Mouse (Mus musculus): ENCODE measurements around the gene Fuca1.

Gene Fuca1

DNA sequence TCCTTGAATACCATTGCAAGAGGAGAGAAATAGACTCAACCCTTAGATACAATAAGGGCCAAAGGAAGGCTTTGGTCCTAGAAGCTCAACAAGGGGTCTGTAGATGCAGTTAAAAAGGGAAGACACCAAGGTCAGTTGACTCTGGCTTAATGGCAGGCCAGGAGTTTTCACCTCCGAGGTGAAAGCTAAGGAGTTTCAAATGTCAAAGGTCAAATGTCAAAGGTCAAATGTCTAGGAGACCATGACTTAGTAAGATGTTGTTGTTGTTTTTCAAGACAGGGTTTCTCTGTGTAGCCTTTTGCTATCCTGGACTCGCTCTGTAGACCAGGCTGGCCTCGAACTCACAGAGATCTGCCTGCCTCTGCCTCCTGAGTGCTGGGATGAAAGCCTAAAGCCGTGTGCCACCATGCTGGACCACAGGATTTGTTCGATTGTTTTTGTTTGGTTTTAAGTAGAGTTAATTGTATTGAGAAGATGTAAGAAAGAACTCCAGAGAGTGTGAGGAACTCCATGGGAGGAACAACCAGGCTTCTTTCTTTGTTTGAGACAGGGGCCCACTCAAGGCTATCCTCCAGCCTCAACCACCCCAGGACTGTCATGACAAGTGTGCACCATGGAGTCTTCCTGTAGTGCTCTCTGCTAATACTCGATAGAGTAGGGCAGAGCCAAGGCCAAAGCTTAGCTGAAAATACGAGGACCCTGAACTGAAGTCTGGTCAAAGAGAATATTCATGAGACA lies 31.2 kb upstream of the Fuca1 start:
- DNase-seq: peak in 1 of 2 experiments; percentile 27

DNA sequence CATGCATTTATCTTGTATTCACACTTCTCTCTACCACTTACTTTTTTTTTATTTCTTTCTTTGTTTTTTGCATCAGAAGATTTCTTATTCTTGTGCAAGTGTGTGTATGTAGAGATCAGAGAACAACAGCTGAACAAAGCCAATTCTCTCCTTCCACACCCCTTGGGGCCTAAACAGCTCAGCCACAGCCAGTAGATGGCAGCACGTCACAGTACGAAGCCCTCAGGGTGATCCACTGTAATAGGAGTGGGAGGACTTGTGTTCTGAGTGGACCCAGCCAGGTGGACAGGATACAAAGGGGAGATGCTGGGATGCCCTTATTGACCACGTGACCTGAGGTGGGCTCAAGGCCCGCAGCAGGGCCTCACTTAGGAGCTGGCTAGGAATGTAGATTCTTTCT lies 30.7 kb upstream of the Fuca1 start:
- peak; percentile 85 to 88 for DNase-seq

DNA sequence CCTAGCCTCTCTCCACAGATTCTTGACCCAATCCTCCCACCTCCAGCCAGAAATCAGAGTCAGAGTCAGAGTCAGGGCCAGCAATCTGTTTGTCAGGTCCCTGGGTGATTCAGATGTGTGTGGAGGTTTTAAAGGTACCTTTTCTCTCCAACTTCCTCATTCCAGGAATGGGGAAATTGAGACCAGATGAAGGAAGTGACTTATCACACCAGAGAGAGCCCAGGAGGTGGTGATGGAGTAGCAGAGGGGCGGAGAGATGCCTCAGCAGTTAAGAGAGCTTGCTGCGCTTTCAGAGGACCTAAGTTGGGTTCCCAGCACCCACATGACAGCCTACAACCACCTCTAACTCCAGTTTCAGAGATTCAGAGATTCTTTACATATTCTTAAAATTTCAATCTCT lies 29.0 kb upstream of the Fuca1 start:
- DNase-seq: peak in 1 of 2 experiments; percentile 6

DNA sequence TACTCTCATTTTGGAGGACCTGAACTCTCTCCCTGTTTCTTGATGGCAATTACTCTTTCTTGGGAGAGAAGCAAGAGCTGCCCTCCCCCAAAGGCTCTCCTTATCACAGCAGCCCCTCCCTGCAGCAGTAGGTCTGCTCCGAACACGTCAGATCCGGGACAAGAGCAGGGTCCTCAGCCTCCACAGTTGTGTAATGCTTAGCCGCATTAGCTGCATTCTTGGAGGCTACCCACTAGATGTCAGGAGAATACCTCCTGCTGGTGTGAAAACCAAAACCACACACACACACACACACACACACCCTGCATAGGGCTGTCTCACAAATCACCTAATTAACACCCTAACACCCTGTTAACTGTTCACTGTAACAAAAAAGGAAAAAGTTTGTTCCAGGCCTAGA lies 27.7 kb upstream of the Fuca1 start:
- peak in 1 of 2 experiments; percentile 26 for DNase-seq

DNA sequence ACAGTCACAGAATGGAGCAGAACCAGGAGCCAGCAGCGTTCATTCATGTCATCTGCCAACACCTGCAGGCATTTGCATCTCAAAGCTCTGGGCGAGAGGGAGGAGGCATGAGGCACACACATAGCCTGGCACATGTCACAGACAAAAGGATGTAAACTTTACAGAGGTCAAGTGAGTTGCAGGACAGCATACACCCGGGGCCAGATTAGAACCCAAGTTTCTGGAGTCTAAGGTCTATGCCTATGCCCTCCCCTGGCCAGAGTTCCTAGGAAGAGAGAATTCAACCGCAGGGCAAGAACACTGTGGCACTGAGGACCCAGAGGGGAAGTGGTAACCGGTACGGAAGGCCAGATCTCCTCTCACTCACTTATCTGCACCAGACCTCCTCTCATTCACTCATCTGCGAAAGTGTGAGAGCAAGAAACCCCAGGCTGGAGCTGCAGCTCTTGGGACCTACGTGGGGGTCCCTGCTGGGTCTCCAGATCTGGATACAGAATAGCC lies 25.4 kb upstream of the Fuca1 start, which contains the start of gene Cnr2:
TSS of gene Cnr2 (plus strand) at position 324 of the 501 bp plus-strand sequence.
- no peak for DNase-seq

DNA sequence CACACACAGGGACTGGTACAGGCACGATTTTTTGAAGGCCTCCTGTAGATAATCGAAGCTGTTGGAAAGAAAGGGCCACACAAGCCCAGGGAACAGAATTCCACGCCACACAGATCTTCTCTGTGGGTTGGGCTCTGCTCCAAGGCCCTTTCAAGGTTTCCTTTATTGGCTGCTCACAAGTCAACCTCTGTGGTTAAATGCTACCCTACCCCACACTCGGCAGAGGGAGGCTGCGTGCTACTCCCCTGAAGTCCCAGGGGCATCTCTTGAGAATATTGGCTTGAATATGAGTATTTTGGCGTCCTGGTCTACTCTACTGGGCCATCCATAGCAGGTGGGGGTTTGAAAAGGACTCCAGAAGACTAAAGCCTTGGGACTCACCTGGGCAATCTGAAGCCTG lies 24.4 kb upstream of the Fuca1 start:
- DNase-seq: no peak

DNA sequence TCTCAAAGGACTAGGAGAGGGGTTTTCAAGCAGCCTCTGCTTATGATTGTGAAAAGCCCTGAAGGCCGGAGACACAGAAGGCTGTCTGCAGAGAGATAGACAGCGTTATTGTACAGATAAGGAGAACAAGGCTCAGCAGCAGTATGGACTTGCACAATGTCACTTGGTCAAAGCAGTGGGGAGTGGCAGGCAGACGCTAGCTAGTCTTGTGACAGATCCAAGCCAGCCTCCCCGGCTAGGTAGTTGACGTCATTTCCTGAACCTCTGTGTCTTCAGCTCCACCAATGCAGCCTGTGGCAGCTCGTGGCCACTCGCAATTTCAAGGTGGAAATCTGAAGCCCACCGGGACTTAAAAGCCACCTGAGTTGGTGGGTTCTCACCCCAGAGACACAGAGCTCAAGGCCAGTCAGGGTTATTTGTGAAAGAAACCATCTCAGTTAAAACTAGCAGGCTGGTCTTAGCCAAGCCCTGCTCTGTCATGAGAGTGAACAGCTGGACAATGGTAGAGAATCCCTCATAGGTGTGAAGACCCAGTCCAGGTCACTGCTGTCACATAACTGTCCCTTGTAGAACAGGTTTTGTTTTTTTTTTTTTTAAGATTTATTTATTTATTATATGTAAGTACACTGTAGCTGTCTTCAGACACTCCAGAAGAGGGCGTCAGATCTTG lies 22.0 kb upstream of the Fuca1 start:
- DNase-seq: no peak

DNA sequence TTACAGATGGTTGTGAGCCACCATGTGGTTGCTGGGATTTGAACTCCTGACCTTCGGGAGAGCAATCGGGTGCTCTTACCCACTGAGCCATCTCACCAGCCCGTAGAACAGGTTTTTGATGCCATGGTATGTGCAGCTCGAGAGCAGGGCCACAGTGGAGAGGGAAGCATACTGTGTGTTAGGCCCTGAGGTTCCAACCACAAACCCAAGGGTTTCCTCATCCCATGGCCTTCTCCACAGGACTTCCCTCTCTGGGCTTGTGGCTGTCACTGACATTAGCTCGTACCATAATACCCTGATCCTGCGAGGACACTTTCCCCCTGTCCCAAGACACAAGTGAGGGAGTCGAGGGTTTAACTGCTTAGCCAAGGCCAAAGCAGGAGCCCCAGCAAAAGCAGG lies 21.5 kb upstream of the Fuca1 start:
- no peak for DNase-seq

DNA sequence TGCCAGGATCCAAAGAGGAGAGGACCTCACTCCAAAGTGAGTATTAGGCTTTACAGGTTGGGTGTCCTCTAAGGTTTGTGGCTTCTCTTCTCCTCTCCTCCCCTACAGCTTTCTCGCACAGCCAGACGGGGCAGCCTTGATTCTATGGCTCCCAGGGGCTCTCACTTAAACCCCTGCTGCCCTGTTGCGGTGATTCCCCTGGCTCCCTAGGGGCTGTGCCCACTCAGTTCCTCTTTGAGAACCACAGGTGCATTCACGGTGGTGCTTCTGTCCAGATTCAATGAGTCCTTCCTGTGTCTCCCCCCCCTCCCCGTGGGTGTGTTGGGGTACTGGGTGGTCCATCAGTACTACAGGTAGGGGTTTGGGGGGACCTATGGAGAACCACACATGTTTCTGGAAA lies 20.5 kb upstream of the Fuca1 start:
- DNase-seq: no peak

DNA sequence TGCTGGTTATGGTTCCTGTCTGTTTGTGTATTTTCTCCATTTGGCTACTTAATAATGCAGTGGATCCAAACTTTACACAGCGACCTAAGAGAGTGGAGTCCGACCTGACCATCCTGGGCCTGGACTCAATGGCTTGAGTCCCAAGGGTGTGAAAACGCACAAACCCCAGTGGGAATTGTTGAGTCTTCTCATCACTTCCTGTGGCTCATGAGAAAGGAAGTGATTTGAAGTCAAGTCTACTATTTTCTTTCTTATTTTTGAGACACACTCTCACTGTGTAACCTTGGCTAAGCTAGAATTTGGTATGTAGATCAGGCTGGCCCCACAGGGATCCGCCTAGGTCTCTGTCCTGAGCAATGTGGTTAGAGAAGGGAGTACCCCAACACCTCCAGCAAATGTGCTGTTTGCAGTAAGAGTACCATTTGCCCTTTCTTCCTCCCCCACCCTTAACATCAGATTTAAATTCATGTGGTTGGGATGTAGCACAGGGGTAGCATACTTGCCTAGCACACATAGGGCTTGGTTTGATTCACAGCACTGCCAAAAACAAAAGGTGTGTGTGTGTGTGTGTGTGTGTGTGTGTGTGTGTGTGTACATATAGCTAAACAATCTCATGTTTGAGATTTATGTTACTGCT lies 17.8 kb upstream of the Fuca1 start:
- no peak for DNase-seq

DNA sequence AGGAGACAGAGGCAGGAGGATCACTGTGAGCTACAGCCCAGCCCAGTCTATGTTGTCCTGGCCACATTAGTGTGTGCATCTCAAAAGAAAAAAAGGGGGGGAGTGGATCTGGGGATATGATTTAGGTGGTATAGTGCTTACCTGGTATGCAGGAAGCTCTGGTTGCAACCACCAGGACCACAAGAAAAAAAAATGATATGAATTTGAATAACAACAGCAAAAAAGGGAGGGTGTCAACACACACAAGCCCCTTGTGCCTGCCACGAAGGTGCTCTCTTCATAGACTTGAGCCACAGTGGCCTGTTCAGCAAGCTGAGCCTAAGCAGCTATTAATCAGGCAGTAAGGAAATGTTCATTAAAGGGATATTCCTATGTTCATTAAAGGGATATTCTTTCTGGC lies 15.7 kb upstream of the Fuca1 start:
- no peak for DNase-seq

DNA sequence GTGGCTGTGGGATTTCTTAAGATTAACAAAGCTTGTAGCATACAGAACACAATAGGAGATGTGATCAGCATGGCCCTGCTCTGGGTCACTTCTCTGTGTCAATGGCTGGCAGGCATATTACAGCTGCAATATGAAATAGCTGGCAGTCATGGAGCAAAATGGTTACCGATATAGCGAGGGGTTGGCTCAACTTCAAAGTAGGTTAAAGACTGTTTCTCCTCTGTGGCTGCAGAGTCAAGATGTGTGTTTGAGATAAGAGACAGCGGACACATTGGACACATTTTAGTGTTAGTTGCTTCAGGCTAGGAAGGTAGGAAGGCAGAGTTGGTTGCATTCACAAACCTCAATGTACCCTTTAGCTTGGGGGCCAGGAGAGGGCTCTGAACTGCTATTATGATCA lies 13.9 kb upstream of the Fuca1 start:
- no peak for DNase-seq

DNA sequence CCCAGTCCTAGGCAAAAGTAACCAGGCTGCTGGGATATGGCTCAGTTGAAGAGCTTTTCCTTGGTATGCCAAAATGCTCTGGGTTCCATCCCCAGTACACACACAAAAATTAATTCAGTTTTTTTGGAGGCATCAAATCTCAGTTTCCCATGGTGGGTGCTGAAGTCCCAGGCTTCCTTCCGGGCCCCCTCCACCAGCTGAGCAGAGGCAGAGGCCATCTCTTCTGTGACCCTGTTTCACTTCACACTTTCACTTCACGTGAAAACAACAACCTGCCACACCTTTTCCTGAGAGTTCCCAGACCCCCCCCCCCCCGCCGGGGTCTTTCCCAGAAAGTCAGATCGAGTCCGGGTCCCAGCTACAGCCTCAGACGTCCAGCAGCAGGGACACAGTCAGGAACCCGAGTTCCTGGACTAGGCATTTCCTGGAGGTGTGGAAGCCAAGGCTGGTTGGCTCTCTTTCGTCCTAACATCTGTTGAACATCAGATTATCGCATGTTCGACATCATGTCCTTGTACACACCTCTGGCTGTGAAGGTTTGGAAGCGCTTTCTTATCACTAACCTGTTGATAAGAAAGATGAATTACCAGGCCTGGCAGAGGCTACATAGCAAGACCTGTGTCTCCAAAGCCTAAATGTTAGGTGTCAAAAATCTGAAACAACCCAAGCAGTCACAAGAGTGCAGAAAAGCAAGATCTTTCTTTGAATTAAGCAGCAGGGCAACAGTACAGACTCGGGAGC lies 11.0 kb upstream of the Fuca1 start:
- no peak for DNase-seq

DNA sequence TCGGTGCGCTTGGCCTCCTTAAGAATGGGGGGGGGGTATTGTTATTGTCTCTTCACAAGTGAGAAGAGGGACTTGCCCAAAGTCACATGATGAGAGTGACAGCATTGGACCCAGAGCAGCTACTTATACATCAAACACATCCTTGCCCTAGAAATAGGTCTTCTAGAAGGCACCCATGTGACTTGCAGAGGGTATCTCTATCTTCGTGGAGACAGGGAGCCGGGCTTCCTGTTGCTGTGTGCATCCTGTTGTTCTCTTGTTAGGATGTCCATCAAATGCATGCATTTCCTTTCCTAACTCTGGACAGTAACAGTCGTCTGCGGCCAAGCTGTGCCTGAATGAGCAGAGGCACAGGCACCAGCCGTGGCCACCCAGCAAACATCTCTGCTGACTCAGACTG lies 9.0 kb upstream of the Fuca1 start:
- peak; percentile 38 to 71 for DNase-seq

DNA sequence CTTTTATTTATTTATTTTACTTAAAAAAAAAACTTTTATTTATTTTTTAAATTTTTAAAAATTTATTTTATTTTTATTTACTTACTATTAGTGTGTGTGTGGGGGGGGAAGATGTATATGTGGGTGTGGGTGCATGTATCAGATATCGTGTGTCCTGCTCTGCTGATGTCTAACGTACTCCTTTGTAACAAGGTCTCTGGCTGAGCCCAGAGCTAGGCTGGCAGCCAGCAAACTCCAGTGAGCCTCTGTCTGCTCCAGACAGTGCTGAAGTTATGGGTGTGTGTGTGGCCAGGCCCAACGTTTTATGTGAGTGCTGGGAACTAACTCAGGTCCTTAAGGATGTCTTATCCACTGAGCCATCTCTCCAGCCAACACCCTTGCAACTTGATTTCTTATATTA lies 8.4 kb upstream of the Fuca1 start:
- no peak for DNase-seq

DNA sequence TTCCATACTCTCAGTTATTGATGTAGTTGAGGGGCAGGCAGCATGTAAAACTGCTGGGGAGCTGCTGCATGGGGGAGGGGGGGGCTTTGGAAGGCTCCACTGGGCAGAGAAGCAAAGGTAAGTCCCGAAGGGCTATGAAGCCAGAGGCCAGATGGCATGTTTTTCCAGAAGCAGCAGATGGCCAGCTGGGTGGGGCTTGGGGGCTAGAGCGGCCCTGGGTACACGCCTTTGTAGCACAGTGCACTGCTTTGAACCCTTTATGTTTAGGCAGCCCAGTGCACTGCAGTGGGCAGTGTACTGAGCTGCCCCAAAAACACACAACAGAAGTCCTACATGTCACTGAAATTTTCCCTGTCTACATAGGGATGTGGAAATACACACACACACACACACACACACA lies 7.7 kb upstream of the Fuca1 start:
- DNase-seq: no peak

DNA sequence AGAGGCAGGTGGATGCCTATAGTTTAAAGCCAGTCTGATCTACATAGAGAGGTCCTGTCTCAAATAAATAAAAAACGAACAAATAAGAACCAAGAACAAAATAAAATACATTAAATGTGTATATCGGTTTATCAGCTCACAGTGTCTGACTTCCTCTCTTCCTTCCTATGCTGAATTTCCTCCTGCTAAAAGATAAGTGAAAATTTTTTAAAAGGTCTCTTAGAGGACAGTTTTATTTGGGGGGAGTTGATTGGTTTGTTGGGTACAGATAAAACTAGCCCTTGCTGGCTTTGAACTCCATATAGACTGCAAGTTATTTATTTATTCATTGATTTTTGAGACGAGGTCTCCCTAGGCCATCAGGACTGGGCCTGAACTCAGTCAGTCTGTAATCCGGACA lies 7.1 kb upstream of the Fuca1 start:
- no peak for DNase-seq

DNA sequence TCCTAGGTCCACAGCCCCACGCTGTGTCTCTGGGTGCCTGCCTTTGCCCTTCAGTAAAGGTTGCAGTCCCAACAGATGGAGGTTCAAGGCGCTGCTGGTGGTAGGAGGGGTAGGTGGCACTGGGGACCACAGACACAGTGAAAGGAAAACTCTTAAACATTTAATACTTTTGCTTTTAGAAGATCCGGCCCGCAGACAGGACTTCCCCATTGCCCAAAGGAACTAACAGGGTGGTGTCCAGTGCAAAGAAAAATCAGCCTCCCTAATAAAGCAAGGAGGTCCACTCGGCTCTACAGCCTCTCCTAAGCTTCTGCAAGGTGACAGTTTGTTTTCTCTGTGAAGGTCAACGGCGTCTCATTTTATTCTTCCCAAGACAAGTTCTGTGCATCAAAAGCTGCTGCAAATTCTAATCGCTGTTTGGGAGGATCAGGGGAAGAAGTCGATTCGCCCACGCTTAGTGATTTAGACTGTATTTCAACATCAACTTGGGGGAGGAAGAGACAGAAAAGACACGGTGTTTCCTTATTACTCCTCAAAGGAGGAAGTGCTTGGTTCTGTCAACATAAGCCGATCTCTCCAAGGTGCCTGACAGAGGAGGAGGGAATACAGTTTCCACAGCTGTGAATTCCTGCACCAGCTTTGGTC lies 1.8 kb upstream of the Fuca1 start:
- no peak for DNase-seq

DNA sequence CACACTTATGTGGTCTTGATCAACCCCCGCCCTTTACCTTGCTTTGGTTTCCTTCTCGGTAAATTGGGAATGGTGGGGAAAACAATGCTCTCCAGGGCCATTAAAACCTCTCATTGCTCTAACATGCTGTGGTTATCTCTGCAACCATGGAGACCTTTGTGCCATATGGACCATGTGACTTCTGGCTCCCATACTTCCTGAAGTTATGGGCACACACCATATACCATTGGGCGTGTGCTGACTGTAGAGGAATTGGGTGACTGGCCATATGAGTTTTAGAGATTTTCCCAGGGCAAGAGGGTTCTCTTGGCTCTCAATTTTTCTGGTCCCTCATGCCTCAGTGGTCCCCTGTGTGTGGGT lies 1.3 kb upstream of the Fuca1 start:
- no peak for DNase-seq

DNA sequence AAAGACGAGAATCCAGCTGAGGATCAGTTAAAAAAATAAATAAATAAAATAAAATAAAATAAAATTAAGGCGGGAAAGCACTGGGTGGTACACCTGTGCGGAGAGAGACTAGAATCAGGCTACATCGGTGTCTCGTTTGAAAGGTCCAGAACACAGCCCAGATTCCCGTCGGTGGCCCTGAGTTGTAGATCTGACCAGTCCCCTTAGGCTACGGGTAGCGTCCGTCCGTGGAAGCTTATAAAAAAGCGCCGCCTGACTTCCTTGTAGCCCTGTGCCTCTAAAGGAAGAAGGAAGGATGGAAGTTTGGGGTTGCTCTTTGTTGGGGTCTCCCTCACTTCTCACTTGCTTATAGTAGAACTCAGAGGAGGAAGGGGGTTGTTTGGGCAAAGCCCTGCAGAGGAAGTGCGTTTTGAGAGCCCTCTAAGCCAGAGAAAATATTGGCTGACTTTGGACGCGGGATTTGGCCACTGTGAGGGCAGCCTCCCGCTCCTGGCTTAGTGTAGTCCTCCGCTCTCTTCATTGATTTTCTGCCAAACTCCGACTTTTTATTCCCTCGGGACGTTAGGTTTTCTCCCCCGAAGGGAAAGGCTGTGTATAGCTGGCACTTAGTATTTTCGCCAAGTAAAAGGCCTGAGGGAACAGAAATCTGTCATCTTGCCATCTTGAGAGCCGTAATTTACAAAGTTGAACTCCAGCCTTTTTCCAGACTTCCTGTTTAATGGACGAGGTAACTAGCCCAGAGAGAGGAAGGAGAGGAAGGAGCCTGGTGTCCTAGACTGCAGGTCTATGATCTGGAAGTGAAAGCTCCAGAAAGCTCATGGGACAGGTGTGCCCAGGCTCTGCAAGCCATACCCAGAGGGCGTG lies 954 bp downstream of the Fuca1 start:
- peak in 1 of 2 experiments; percentile 26 for DNase-seq

DNA sequence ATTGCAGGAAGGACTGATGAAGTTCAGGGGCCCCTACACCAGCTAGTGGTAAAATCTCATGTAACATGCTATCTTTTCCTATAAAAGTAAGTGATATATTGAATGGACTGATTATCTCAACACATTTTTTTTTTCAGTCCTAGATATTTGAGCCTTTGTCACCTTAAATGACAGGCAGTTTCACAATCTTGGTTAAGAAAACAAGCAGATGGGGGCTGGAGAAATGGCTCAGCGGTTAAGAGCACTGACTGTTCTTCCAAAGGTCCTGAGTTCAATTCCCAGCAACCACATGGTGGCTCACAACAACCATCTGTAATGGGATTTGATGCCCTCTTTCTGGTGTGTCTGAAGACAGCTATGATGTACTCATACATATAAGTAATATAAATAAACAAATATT lies 1.7 kb downstream of the Fuca1 start:
- no peak for DNase-seq

DNA sequence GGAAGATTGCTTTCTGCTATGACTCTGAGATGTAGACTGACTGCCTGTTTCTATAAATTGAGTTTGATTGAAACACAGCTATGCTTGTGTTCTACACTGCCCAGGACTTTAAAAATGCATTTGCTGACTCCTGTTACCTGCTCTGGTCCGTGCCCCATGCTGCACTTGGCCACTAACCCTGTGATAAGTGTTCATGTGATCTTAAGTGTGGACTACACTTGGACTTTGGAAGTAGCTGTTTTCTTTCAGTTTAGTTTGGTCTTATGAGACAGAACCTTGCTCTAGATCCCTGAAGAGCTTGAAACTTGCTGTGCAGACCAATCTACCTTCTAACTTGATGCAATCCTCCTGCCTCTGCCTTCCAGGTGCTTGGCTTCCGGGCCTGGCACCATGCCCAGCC lies 3.9 kb downstream of the Fuca1 start:
- peak; percentile 42 to 72 for DNase-seq
